Mouse (Mus musculus) testis, adult 2 months (tissue): ENCODE data around the gene 4930558C23Rik. TPM values are rescaled to one million over a fixed set of nuclear protein-coding genes. Genes with fewer than 3 reads are reported as not detected.
"Not testable (repeated sequence)": the region's sequence is repeated elsewhere in the genome, so short reads cannot be mapped to it uniquely, and the experiment has no call there.

Experiments
- H3K27ac ChIP-seq: fragments of 200-500 bp; 2 replicates; pipeline ENCODE4 v1.5.1; 2012; ENCODE audit warnings: low read depth, low read length; ENCODE audit not compliant: control insufficient read depth, insufficient read depth
- H3K27me3 ChIP-seq: fragments of 200-500 bp; 2 replicates; pipeline ENCODE4 v1.6.1; 2012; ENCODE audit warnings: mild to moderate bottlenecking, low read length, moderate library complexity; ENCODE audit not compliant: control insufficient read depth, insufficient read depth
- H3K36me3 ChIP-seq: fragments of 200-500 bp; 2 replicates; pipeline ENCODE4 v1.6.1; 2012; ENCODE audit warnings: mild to moderate bottlenecking, low read length; ENCODE audit not compliant: control insufficient read depth, insufficient read depth
- H3K4me1 ChIP-seq: fragments of 200-500 bp; 2 replicates; pipeline ENCODE4 v1.6.1; 2012; ENCODE audit warnings: low read length; ENCODE audit not compliant: control insufficient read depth, insufficient read depth
- H3K4me3 ChIP-seq: fragments of 200-500 bp; 2 replicates; pipeline ENCODE4 v1.5.1; 2012; ENCODE audit warnings: low read depth, mild to moderate bottlenecking, low read length, moderate library complexity, mixed read lengths; ENCODE audit not compliant: control insufficient read depth
- CTCF ChIP-seq: fragments of 200-500 bp; IDR thresholded peaks from 2 replicates; pipeline ENCODE4 v1.5.1; 2012; ENCODE audit warnings: low read depth, mild to moderate bottlenecking, inconsistent platforms, low read length, moderate library complexity; ENCODE audit not compliant: control insufficient read depth, insufficient read depth, insufficient replicate concordance
- POLR2A ChIP-seq: fragments of 200-500 bp; IDR thresholded peaks from 2 replicates; pipeline ENCODE4 v1.6.1; 2012; ENCODE audit warnings: low read depth, mild to moderate bottlenecking, inconsistent platforms, low read length, moderate library complexity; ENCODE audit not compliant: control insufficient read depth
- polyA plus RNA-seq: library from polyadenylated mRNA; depleted of rRNA; stranded (reverse); fragments of >200 nt; gene quantifications from 2 replicates; pipeline ENCODE4 v1.2.3, GENCODE M21; 2012; rRNA removed

4930558C23Rik gene
- 198 and 300 TPM in 2 replicates for polyA plus RNA-seq

DNA sequence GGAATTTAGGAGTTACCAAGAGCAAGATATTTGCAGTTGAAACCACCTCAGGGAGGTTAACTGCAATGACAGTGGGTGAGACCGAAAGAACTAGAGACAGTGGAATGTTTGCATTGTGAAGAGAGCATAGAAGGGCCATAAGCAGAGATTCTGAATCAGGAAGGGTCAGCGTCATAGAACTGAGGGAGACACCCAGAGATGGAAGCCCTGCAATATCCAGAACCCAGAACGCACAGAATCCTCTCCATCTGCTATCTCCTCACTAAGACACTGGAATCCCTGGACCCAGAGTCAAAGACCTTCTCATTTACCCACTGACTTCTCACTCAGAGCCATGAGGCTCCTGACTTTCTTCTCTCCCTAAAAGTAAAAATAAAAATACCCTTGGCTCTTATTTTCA lies at the start of gene 4930558C23Rik:
4930558C23Rik (minus strand) TSS at position 101 of the 400 bp plus-strand sequence.
- no peaks in the 10 kb centered on the region for H3K27me3 ChIP-seq
- H3K4me1 ChIP-seq = no peaks in the 10 kb centered on the region
- H3K36me3 ChIP-seq = no peaks in the 10 kb centered on the region
- peak within 1 kb of the TSS; percentile 64 for H3K4me3 ChIP-seq
- H3K27ac ChIP-seq = no peak within 1 kb of the TSS
- no peak for TF ChIP-seq CTCF
- no peak for TF ChIP-seq POLR2A

DNA sequence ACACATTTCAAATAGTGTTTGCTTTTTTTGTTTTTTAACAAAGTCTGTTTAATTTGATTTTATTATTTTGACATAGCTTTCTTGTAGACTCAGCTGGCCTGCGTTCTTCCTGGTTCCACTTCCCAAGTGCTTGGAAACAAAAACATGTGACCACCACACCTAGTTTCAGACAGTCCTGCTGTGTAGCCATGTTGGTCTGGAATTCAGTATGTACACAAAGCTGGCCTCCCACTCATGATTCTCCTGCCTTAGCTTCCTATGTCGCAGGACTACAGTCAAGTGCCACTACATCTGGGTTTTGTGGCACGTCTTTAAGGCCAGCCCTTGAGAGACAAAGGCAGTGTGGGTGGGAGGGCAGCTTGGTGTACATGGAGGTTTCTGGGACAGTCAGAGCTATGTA lies 48.3 kb upstream of the 4930558C23Rik start:
- no peak overlapping the region for H3K4me3 ChIP-seq
- TF ChIP-seq CTCF = no peak
- TF ChIP-seq POLR2A = no peak
- H3K27me3 ChIP-seq = no peaks in the 10 kb centered on the region
- H3K36me3 ChIP-seq = no peaks in the 10 kb centered on the region; the same call in 1 of the 2 replicates
- H3K27ac ChIP-seq = no peak overlapping the region
- no peaks in the 10 kb centered on the region for H3K4me1 ChIP-seq

- H3K27ac ChIP-seq = no peak overlapping the region
- no peak for TF ChIP-seq CTCF
- TF ChIP-seq POLR2A = no peak
- H3K36me3 ChIP-seq = no peaks in the 10 kb centered on the region; the same call in 1 of the 2 replicates
- H3K4me1 ChIP-seq = no peaks in the 10 kb centered on the region
- H3K4me3 ChIP-seq = no peak overlapping the region
- H3K27me3 ChIP-seq = no peaks in the 10 kb centered on the region
Observed at GRCm38 (mm10) chr3:95450408-95450807, 47.8 kb upstream of the 4930558C23Rik start.

GRCm38 (mm10) chr3:95445311-95445710 lies 42.7 kb upstream of the 4930558C23Rik start:
- TF ChIP-seq POLR2A (no peak), CTCF (no peak)
- no peaks in the 10 kb centered on the region for H3K36me3 ChIP-seq
- no peaks in the 10 kb centered on the region for H3K27me3 ChIP-seq
- no peaks in the 10 kb centered on the region for H3K4me1 ChIP-seq
- H3K27ac ChIP-seq = no peak overlapping the region
- no peak overlapping the region for H3K4me3 ChIP-seq

- no peak for TF ChIP-seq CTCF
- TF ChIP-seq POLR2A = no peak
- Histone ChIP-seq H3K4me3 (no peak overlapping the region), H3K27me3 (no peaks in the 10 kb centered on the region), H3K4me1 (no peaks in the 10 kb centered on the region), H3K36me3 (no peaks in the 10 kb centered on the region; the same call in 1 of the 2 replicates), H3K27ac (no peak overlapping the region)
Observed at GRCm38 (mm10) chr3:95442406-95443117, 39.9 kb upstream of the 4930558C23Rik start.

- no peak overlapping the region for H3K27ac ChIP-seq
- TF ChIP-seq CTCF = no peak
- no peak for TF ChIP-seq POLR2A
- H3K4me3 ChIP-seq = no peak overlapping the region
- H3K4me1 ChIP-seq = peaks cover 2% of the 10 kb centered on the region; the same call in 1 of the 2 replicates
- H3K36me3 ChIP-seq = no peaks in the 10 kb centered on the region; the same call in 1 of the 2 replicates
- H3K27me3 ChIP-seq = no peaks in the 10 kb centered on the region
Observed at GRCm38 (mm10) chr3:95439670-95440069, 37.0 kb upstream of the 4930558C23Rik start.

DNA sequence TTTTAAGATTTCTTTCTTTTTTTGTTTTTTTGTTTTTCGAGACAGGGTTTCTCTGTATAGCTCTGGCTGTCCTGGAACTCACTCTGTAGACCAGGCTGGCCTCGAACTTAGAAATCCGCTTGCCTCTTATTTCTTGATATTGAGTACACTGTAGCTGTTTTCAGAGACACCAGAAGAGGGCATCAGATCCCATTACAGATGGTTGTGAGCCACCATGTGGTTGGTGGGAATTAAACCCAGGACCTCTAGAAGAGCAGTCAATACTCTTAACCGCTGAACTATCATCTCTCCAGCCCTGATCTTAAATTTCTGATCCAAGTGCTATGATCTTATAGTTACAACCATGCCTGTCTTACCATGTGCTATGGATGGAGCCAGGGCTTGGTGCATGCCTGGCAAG lies 36.0 kb upstream of the 4930558C23Rik start:
- H3K36me3 ChIP-seq, H3K27ac ChIP-seq, H3K27me3 ChIP-seq, H3K4me1 ChIP-seq, H3K4me3 ChIP-seq: not testable (repeated sequence)
